Mouse (Mus musculus): ENCODE results near the gene Sec22c.

DNA sequence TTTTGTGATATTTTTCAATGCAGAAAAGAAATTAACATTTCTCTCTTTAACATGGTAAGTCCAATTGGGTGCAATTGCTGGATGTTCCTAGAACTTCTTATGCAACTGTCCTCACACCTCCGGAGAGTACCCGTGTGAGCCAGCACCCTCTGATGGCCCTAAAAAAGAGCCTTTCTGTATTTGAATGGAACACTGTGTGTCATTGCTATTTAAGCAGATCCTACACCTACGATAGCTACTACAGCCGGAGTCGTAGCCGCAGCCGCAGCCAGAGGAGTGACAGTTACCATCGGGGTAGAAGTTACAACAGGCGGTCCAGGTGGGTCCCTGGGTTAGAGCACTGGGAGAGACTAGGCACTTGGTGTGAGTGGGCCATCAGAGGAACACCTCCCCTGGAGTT is 47.5 kb upstream of the Sec22c start:
- TF ChIP-seq CTCF (IDR thresholded peaks at IDR 0.05) (no peak), EP300 (IDR thresholded peaks at IDR 0.05) (no peak)
